Mouse (Mus musculus) frontal cortex, postnatal 36 days (tissue): ENCODE measurements around the gene Foxp2.

Experiments used
- DNase-seq, 2 experiments: peaks; one replicate each; pipeline ENCODE4 v3.0.0; 2022; ENCODE audit warnings: low spot score in 2 of 2

Gene Foxp2

GRCm38 (mm10) chr6:14901183-14901970 lies at the start of gene Foxp2:
Foxp2 (plus strand) TSS chr6:14901349.
- peak; percentile 35 to 39 for DNase-seq

- no peak for DNase-seq
Observed at GRCm38 (mm10) chr6:14885199-14885598, 15.9 kb upstream of the Foxp2 start.

- DNase-seq, result peak in 1 of 2 experiments; percentile 15
Observed at GRCm38 (mm10) chr6:14897028-14897427, 4.1 kb upstream of the Foxp2 start.

GRCm38 (mm10) chr6:14898096-14898855 lies 2.9 kb upstream of the Foxp2 start:
- peak in 1 of 2 experiments; percentile 6 for DNase-seq

GRCm38 (mm10) chr6:14899021-14899610 lies 2.0 kb upstream of the Foxp2 start:
- DNase-seq, result no peak

- DNase-seq, result peak; percentile 5 to 8
Observed at GRCm38 (mm10) chr6:14899936-14900578, 1.1 kb upstream of the Foxp2 start.

GRCm38 (mm10) chr6:14900579-14901021 lies 549 bp upstream of the Foxp2 start:
- DNase-seq, result peak; percentile 62 to 71

GRCm38 (mm10) chr6:14901971-14902670 lies 972 bp downstream of the Foxp2 start:
- DNase-seq, result peak in 1 of 2 experiments; percentile 7

- no peak for DNase-seq
Observed at GRCm38 (mm10) chr6:14903271-14903965, 2.3 kb downstream of the Foxp2 start.

- no peak for DNase-seq
Observed at GRCm38 (mm10) chr6:14915066-14915465, 13.9 kb downstream of the Foxp2 start.

- DNase-seq, result no peak
Observed at GRCm38 (mm10) chr6:14922704-14923103, 21.6 kb downstream of the Foxp2 start.

GRCm38 (mm10) chr6:14924976-14925489 lies 23.9 kb downstream of the Foxp2 start:
- peak in 1 of 2 experiments; percentile 29 for DNase-seq

GRCm38 (mm10) chr6:14951060-14951459 lies 49.9 kb downstream of the Foxp2 start:
- DNase-seq, result peak in 1 of 2 experiments; percentile 56

GRCm38 (mm10) chr6:14952731-14953130 lies 51.6 kb downstream of the Foxp2 start:
- DNase-seq, result no peak

GRCm38 (mm10) chr6:14977042-14977441 lies 75.9 kb downstream of the Foxp2 start:
- no peak for DNase-seq

GRCm38 (mm10) chr6:14978201-14978600 lies 77.1 kb downstream of the Foxp2 start:
- no peak for DNase-seq

- no peak for DNase-seq
Observed at GRCm38 (mm10) chr6:15008113-15008512, 107.0 kb downstream of the Foxp2 start.

- DNase-seq, result no peak
Observed at GRCm38 (mm10) chr6:15028488-15028887, 127.3 kb downstream of the Foxp2 start.

GRCm38 (mm10) chr6:15029446-15030125 lies 128.4 kb downstream of the Foxp2 start:
- DNase-seq, result no peak

- DNase-seq, result no peak
Observed at GRCm38 (mm10) chr6:15063246-15063645, 162.1 kb downstream of the Foxp2 start.
